Mouse (Mus musculus) stomach, embryonic 16.5 days (tissue): ENCODE measurements at regions not wholly inside any gene's neighbourhood (a gene's known extent, or its start where the extent isn't known, plus 50 kb on each side); places are given as distances from the start of the nearest gene placed in this dataset.

Experiments used
- ATAC-seq: fragments of 200-750 bp; cut with Nextera tagmentation; 2 replicates; pipeline ENCODE4 v1.8.0; 2017; ENCODE audit warnings: moderate number of reproducible peaks, moderate TSS enrichment; ENCODE audit not compliant: insufficient read depth, low FRiP score
- H3K27ac ChIP-seq: fragments of 300-500 bp; sonication (generic); 2 replicates; pipeline ENCODE4 v1.5.1; 2014; ENCODE audit warnings: low read length
- H3K27me3 ChIP-seq: fragments of 300-500 bp; sonication (generic); 2 replicates; pipeline ENCODE4 v1.6.1; 2014; ENCODE audit warnings: low read length, control low read depth, mixed read lengths; ENCODE audit not compliant: control insufficient read depth, insufficient read depth
- H3K36me3 ChIP-seq: fragments of 300-500 bp; sonication (generic); 2 replicates; pipeline ENCODE4 v1.6.1; 2014; ENCODE audit warnings: low read length; ENCODE audit not compliant: control insufficient read depth, insufficient read depth
- H3K4me1 ChIP-seq: fragments of 300-500 bp; sonication (generic); 2 replicates; pipeline ENCODE4 v1.6.1; 2014; ENCODE audit warnings: low read length, control low read depth, mixed read lengths; ENCODE audit not compliant: control insufficient read depth, insufficient read depth
- H3K4me2 ChIP-seq: fragments of 300-500 bp; sonication (generic); 2 replicates; pipeline ENCODE4 v1.6.1; 2014; ENCODE audit warnings: low read depth, low read length, mixed read lengths
- H3K4me3 ChIP-seq: fragments of 300-500 bp; sonication (generic); replicated peaks from 2 replicates; pipeline ENCODE4 v1.5.1; 2014; ENCODE audit warnings: mild to moderate bottlenecking, low read length
- H3K9ac ChIP-seq: fragments of 300-500 bp; sonication (generic); 2 replicates; pipeline ENCODE4 v1.6.1; 2014; ENCODE audit warnings: low read length
- H3K9me3 ChIP-seq: fragments of 300-500 bp; sonication (generic); replicated peaks from 2 replicates; pipeline ENCODE4 v1.6.1; 2016; ENCODE audit warnings: low read length, control low read depth; ENCODE audit not compliant: control insufficient read depth
- WGBS: fragments of 180-500 bp; shearing (Covaris S2); extraction: QIAGEN DNeasy Blood & Tissue Kit; methylation state at CpG from one replicate; pipeline ENCODE4 v1.1.7; 2014; 5-methylcytosine and 5-hydroxymethylcytosine counted together

- WGBS: 84% methylated on average over 24 of the region's 24 CpGs
- Histone ChIP-seq H3K36me3 (no peaks in the 10 kb centered on the region), H3K4me1 (no peaks in the 10 kb centered on the region), H3K4me2 (no peak overlapping the region), H3K27me3 (no peaks in the 10 kb centered on the region), H3K9me3 (no peaks in the 10 kb centered on the region), H3K4me3 (no peak overlapping the region), H3K9ac (no peak overlapping the region), H3K27ac (no peak overlapping the region)
- ATAC-seq: no peak
These were observed 476.1 kb upstream of the Zdhhc25 start for GRCm38 (mm10) chr15:88123907-88124523.

GRCm38 (mm10) chr15:88146118-88146517 lies 454.0 kb upstream of the Zdhhc25 start:
- no peak overlapping the region for H3K4me2 ChIP-seq
- H3K9ac ChIP-seq: no peak overlapping the region
- no peak for ATAC-seq
- no peaks in the 10 kb centered on the region for H3K4me1 ChIP-seq
- no peak overlapping the region for H3K4me3 ChIP-seq
- WGBS: 39% methylated on average over 7 of the region's 7 CpGs
- no peak overlapping the region for H3K27ac ChIP-seq
- H3K27me3 ChIP-seq: no peaks in the 10 kb centered on the region
- H3K9me3 ChIP-seq: no peaks in the 10 kb centered on the region
- H3K36me3 ChIP-seq: no peaks in the 10 kb centered on the region

GRCm38 (mm10) chr15:88151199-88151598 lies 448.9 kb upstream of the Zdhhc25 start:
- Histone ChIP-seq H3K9ac (no peak overlapping the region), H3K36me3 (no peaks in the 10 kb centered on the region), H3K27me3 (no peaks in the 10 kb centered on the region), H3K27ac (no peak overlapping the region), H3K9me3 (no peaks in the 10 kb centered on the region), H3K4me2 (no peak overlapping the region), H3K4me1 (no peaks in the 10 kb centered on the region), H3K4me3 (no peak overlapping the region)
- WGBS: 60% methylated on average over 6 of the region's 6 CpGs
- no peak for ATAC-seq

- no peak overlapping the region for H3K27ac ChIP-seq
- 59% methylated on average over 2 of the region's 2 CpGs for WGBS
- no peak overlapping the region for H3K9ac ChIP-seq
- no peak for ATAC-seq
- H3K27me3 ChIP-seq: no peaks in the 10 kb centered on the region
- H3K4me1 ChIP-seq: no peaks in the 10 kb centered on the region
- no peak overlapping the region for H3K4me3 ChIP-seq
- no peaks in the 10 kb centered on the region for H3K9me3 ChIP-seq
- no peaks in the 10 kb centered on the region for H3K36me3 ChIP-seq
- no peak overlapping the region for H3K4me2 ChIP-seq
These were observed 440.4 kb upstream of the Zdhhc25 start for GRCm38 (mm10) chr15:88159618-88160170.

- no peak overlapping the region for H3K4me3 ChIP-seq
- no peaks in the 10 kb centered on the region for H3K9me3 ChIP-seq
- H3K27me3 ChIP-seq: no peaks in the 10 kb centered on the region
- H3K36me3 ChIP-seq: no peaks in the 10 kb centered on the region
- no peaks in the 10 kb centered on the region for H3K4me1 ChIP-seq
- 84% methylated on average over 4 of the region's 4 CpGs for WGBS
- no peak for ATAC-seq
- no peak overlapping the region for H3K4me2 ChIP-seq
- H3K9ac ChIP-seq: no peak overlapping the region
- H3K27ac ChIP-seq: no peak overlapping the region
These were observed 439.8 kb upstream of the Zdhhc25 start for GRCm38 (mm10) chr15:88160291-88160690.

GRCm38 (mm10) chr15:88163438-88163837 lies 436.7 kb upstream of the Zdhhc25 start:
- H3K9me3 ChIP-seq: no peaks in the 10 kb centered on the region
- no peak for ATAC-seq
- no peak overlapping the region for H3K4me2 ChIP-seq
- 72% methylated on average over 3 of the region's 3 CpGs for WGBS
- no peaks in the 10 kb centered on the region for H3K36me3 ChIP-seq
- H3K27me3 ChIP-seq: no peaks in the 10 kb centered on the region
- no peak overlapping the region for H3K4me3 ChIP-seq
- H3K27ac ChIP-seq: no peak overlapping the region
- no peak overlapping the region for H3K9ac ChIP-seq
- H3K4me1 ChIP-seq: no peaks in the 10 kb centered on the region

GRCm38 (mm10) chr15:88174326-88174725 lies 425.8 kb upstream of the Zdhhc25 start:
- Histone ChIP-seq H3K9me3 (no peaks in the 10 kb centered on the region), H3K4me3 (no peak overlapping the region), H3K4me2 (no peak overlapping the region), H3K27ac (no peak overlapping the region), H3K27me3 (no peaks in the 10 kb centered on the region), H3K4me1 (no peaks in the 10 kb centered on the region), H3K36me3 (no peaks in the 10 kb centered on the region), H3K9ac (no peak overlapping the region)
- 29% methylated on average over 3 of the region's 3 CpGs for WGBS
- no peak for ATAC-seq

- no peak overlapping the region for H3K27ac ChIP-seq
- WGBS: 71% methylated on average over 3 of the region's 3 CpGs
- no peaks in the 10 kb centered on the region for H3K4me1 ChIP-seq
- no peak for ATAC-seq
- H3K9ac ChIP-seq: no peak overlapping the region
- H3K27me3 ChIP-seq: no peaks in the 10 kb centered on the region
- H3K9me3 ChIP-seq: no peaks in the 10 kb centered on the region
- H3K4me3 ChIP-seq: no peak overlapping the region
- no peak overlapping the region for H3K4me2 ChIP-seq
- H3K36me3 ChIP-seq: no peaks in the 10 kb centered on the region
These were observed 424.1 kb upstream of the Zdhhc25 start for GRCm38 (mm10) chr15:88175991-88176390.

- Histone ChIP-seq H3K4me1 (no peaks in the 10 kb centered on the region), H3K36me3 (no peaks in the 10 kb centered on the region), H3K9me3 (no peaks in the 10 kb centered on the region), H3K9ac (no peak overlapping the region), H3K4me2 (no peak overlapping the region), H3K4me3 (no peak overlapping the region), H3K27me3 (no peaks in the 10 kb centered on the region), H3K27ac (no peak overlapping the region)
- WGBS: 81% methylated on average over 2 of the region's 2 CpGs
- ATAC-seq: no peak
These were observed 403.6 kb upstream of the Zdhhc25 start for GRCm38 (mm10) chr15:88196539-88196938.
